Mouse (Mus musculus): ENCODE measurements around the gene Ankrd17. TPM values are rescaled to one million over a fixed set of nuclear protein-coding genes. Genes with fewer than 3 reads are reported as not detected.

The Ankrd17 gene
- 26.5 and 28.8 TPM in 2 replicates for polyA plus RNA-seq (2015; fragmentation: Nextera tagmentation; extraction: Ambion mirVana)

DNA sequence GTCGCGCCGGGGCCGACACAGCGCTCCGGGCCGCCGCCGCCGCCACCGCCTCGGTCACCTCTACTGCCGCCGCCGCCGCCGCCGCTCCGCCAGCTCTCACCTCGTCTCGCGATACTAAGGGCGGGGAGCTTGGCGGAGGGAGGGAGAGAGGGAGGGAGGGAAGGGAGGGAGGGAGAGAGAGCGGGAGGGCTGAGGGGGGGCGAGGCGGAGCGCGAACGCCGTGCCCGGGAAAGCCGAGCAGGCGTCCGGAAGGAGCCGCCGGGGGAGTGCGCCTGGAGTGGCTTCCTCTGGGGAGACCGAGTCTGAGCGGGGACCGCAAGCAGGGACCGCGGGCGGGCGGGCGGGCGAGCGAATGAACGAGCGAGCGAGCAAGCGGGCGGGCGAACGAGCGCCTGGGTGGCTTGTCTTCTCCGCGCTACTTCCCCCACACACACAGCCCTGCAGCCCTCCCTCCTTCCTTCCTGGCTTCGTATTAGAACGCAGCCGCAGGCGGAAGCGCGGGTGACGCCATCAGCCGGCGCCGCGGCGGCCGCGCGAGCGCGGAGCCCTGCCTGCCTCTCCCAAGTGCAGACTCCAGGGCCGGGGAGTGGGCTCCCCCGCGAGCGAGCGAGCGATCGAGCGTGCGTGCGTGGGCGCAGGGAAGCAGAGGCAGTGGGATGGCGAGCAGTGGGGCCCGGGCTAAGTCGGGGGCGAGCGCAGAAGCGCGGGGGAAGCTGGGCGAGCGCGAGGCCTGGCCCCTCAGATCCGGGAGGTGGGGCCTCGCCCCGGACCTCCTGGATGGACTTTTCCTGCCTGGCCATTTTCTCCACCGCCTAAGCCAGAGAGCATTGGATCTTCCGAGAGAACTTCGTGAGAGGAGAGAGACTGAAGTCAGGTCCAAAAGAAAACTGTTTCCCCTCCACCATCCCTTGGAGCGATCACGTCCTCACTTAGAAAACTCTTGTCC, at the start of gene Ankrd17:
Gene Ankrd17 (minus strand): TSS at position 457 of the 946 bp plus-strand sequence.
- Histone ChIP-seq H3K4me3 (peak within 1 kb of the TSS; percentile 97), H3K27me3 (no peaks in the 10 kb centered on the region), H3K4me1 (replicated peaks) (peaks cover 39% of the 10 kb centered on the region), H3K9me3 (no peaks in the 10 kb centered on the region), H3K27ac (replicated peaks) (peak within 1 kb of the TSS; percentile 100), H3K36me3 (no peaks in the 10 kb centered on the region), H3K4me2 (peak within 1 kb of the TSS; percentile 88), H3K9ac (peak within 1 kb of the TSS; percentile 86)
- under 1% methylated on average over 61 of the region's 104 CpGs for WGBS
- ATAC-seq (ENCODE audit: low FRiP score, low read depth), result peak; percentile 97

- no peak for ATAC-seq (ENCODE audit: low FRiP score, low read depth)
- no peaks in the 10 kb centered on the region for H3K36me3 ChIP-seq
- H3K4me1 ChIP-seq (replicated peaks), result no peaks in the 10 kb centered on the region
- no peak overlapping the region for H3K27ac ChIP-seq (replicated peaks)
- H3K27me3 ChIP-seq, result no peaks in the 10 kb centered on the region
- no peaks in the 10 kb centered on the region for H3K9me3 ChIP-seq
- no peak overlapping the region for H3K9ac ChIP-seq
- no peak overlapping the region for H3K4me2 ChIP-seq
- 69% methylated on average over 6 of the region's 6 CpGs for WGBS
- H3K4me3 ChIP-seq, result no peak overlapping the region
These were observed 48.5 kb upstream of the Ankrd17 start for GRCm38 (mm10) chr5:90414925-90415295.

- Histone ChIP-seq H3K27me3 (no peaks in the 10 kb centered on the region), H3K9ac (no peak overlapping the region), H3K4me3 (no peak overlapping the region), H3K4me2 (no peak overlapping the region), H3K36me3 (no peaks in the 10 kb centered on the region), H3K9me3 (no peaks in the 10 kb centered on the region), H3K4me1 (replicated peaks) (no peaks in the 10 kb centered on the region), H3K27ac (replicated peaks) (no peak overlapping the region)
- WGBS, result 83% methylated on average over 8 of the region's 8 CpGs
- no peak for ATAC-seq (ENCODE audit: low FRiP score, low read depth)
These were observed 48.0 kb upstream of the Ankrd17 start for GRCm38 (mm10) chr5:90414142-90414924.

- Histone ChIP-seq H3K4me2 (no peak overlapping the region), H3K9ac (no peak overlapping the region), H3K4me3 (no peak overlapping the region), H3K27ac (replicated peaks) (no peak overlapping the region), H3K36me3 (no peaks in the 10 kb centered on the region), H3K27me3 (no peaks in the 10 kb centered on the region), H3K4me1 (replicated peaks) (no peaks in the 10 kb centered on the region), H3K9me3 (no peaks in the 10 kb centered on the region)
- WGBS, result 89% methylated on average over 4 of the region's 4 CpGs
- ATAC-seq (ENCODE audit: low FRiP score, low read depth), result no peak
These were observed 38.8 kb upstream of the Ankrd17 start for GRCm38 (mm10) chr5:90405210-90405609.

DNA sequence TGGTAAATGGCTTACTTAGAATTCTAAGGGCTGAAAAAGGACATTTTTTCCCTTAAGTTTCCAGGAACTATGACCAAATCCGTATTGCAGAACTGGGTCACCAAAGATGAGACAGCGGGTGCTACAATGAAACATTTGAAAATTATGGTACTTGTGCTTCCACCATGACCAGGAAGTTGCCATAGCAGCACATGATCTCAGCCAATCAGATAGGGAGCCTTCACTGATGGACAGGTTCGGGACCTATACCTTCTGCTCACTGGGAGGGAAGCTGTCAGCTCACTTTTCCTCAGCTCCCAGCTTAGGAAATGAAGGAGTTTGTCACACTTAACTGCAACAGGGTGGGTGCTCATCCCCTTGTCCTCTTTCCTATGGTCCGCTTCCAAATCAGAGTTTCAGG, 30.4 kb upstream of the Ankrd17 start:
- H3K4me1 ChIP-seq (replicated peaks), result no peaks in the 10 kb centered on the region
- 92% methylated on average over 4 of the region's 4 CpGs for WGBS
- no peak overlapping the region for H3K4me3 ChIP-seq
- no peak overlapping the region for H3K4me2 ChIP-seq
- ATAC-seq (ENCODE audit: low FRiP score, low read depth), result no peak
- H3K9ac ChIP-seq, result no peak overlapping the region
- no peak overlapping the region for H3K27ac ChIP-seq (replicated peaks)
- no peaks in the 10 kb centered on the region for H3K9me3 ChIP-seq
- no peaks in the 10 kb centered on the region for H3K36me3 ChIP-seq
- no peaks in the 10 kb centered on the region for H3K27me3 ChIP-seq

GRCm38 (mm10) chr5:90394322-90394721, 27.9 kb upstream of the Ankrd17 start:
- Histone ChIP-seq H3K4me3 (no peak overlapping the region), H3K9me3 (no peaks in the 10 kb centered on the region), H3K27ac (replicated peaks) (no peak overlapping the region), H3K4me1 (replicated peaks) (no peaks in the 10 kb centered on the region), H3K9ac (no peak overlapping the region), H3K36me3 (no peaks in the 10 kb centered on the region), H3K4me2 (no peak overlapping the region), H3K27me3 (no peaks in the 10 kb centered on the region)
- 75% methylated on average over 4 of the region's 4 CpGs for WGBS
- ATAC-seq (ENCODE audit: low FRiP score, low read depth), result no peak

- ATAC-seq (ENCODE audit: low FRiP score, low read depth), result no peak
- Histone ChIP-seq H3K36me3 (no peaks in the 10 kb centered on the region), H3K4me3 (no peak overlapping the region), H3K27me3 (no peaks in the 10 kb centered on the region), H3K27ac (replicated peaks) (no peak overlapping the region), H3K9ac (no peak overlapping the region), H3K4me1 (replicated peaks) (no peaks in the 10 kb centered on the region), H3K4me2 (no peak overlapping the region), H3K9me3 (no peaks in the 10 kb centered on the region)
- WGBS, result 71% methylated on average over 5 of the region's 5 CpGs
These were observed 27.4 kb upstream of the Ankrd17 start for GRCm38 (mm10) chr5:90393764-90394163.

GRCm38 (mm10) chr5:90383080-90383479, 16.7 kb upstream of the Ankrd17 start:
- WGBS, result 69% methylated on average over 1 of the region's 1 CpGs
- no peaks in the 10 kb centered on the region for H3K4me1 ChIP-seq (replicated peaks)
- H3K27me3 ChIP-seq, result no peaks in the 10 kb centered on the region
- H3K4me2 ChIP-seq, result no peak overlapping the region
- ATAC-seq (ENCODE audit: low FRiP score, low read depth), result no peak
- no peak overlapping the region for H3K4me3 ChIP-seq
- no peaks in the 10 kb centered on the region for H3K9me3 ChIP-seq
- H3K27ac ChIP-seq (replicated peaks), result no peak overlapping the region
- no peak overlapping the region for H3K9ac ChIP-seq
- no peaks in the 10 kb centered on the region for H3K36me3 ChIP-seq

- Histone ChIP-seq H3K4me1 (replicated peaks) (no peaks in the 10 kb centered on the region), H3K9me3 (no peaks in the 10 kb centered on the region), H3K36me3 (no peaks in the 10 kb centered on the region), H3K4me2 (no peak overlapping the region), H3K9ac (no peak overlapping the region), H3K27ac (replicated peaks) (no peak overlapping the region), H3K4me3 (no peak overlapping the region), H3K27me3 (no peaks in the 10 kb centered on the region)
- ATAC-seq (ENCODE audit: low FRiP score, low read depth), result no peak
- 76% methylated on average over 4 of the region's 4 CpGs for WGBS
These were observed 15.1 kb upstream of the Ankrd17 start for GRCm38 (mm10) chr5:90381458-90381857.

- Histone ChIP-seq H3K27me3 (no peaks in the 10 kb centered on the region), H3K4me2 (no peak overlapping the region), H3K36me3 (no peaks in the 10 kb centered on the region), H3K9me3 (no peaks in the 10 kb centered on the region), H3K4me3 (no peak overlapping the region), H3K9ac (no peak overlapping the region), H3K27ac (replicated peaks) (no peak overlapping the region), H3K4me1 (replicated peaks) (no peaks in the 10 kb centered on the region)
- no peak for ATAC-seq (ENCODE audit: low FRiP score, low read depth)
- WGBS, result 92% methylated on average over 4 of the region's 4 CpGs
These were observed 7.3 kb upstream of the Ankrd17 start for GRCm38 (mm10) chr5:90373708-90374107.

DNA sequence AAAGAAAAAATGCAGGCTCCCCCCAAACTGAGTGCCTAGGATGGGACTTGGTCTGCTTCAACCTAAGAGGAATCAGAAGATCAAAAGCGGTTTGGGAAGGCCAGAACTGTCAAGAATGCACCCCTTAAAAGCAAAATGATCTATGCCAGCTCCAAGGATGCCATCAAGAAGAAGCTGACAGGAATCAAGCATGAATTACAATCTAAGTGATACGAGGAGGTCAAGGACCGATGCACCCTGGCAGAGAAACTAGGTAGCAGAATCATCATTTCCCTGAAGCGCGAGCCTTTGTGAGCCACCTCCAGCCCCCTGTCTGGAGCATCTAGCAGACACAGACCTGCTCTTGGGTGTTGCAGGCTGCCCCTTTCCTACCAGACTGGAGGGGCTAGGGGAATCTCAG, 4.0 kb upstream of the Ankrd17 start:
- no peak overlapping the region for H3K9ac ChIP-seq
- H3K4me1 ChIP-seq (replicated peaks), result peaks cover 8% of the 10 kb centered on the region
- ATAC-seq (ENCODE audit: low FRiP score, low read depth), result no peak
- H3K36me3 ChIP-seq, result no peaks in the 10 kb centered on the region
- H3K4me3 ChIP-seq, result no peak overlapping the region
- H3K27ac ChIP-seq (replicated peaks), result no peak overlapping the region
- H3K4me2 ChIP-seq, result no peak overlapping the region
- 93% methylated on average over 5 of the region's 5 CpGs for WGBS
- no peaks in the 10 kb centered on the region for H3K27me3 ChIP-seq
- H3K9me3 ChIP-seq, result no peaks in the 10 kb centered on the region

DNA sequence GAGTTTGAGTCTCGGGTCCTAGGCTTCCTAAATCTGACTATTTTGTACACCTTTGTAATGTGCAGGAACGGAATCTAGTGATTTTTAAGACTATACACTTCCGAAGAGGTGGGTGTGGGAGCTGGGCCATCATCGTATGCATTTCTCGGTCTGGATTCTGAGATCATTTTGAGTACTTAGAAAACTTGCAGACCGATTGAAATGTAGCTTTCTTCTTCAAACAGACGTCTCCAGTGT, 608 bp upstream of the Ankrd17 start, which contains the start of gene Gm9958:
Gene Gm9958 (plus strand): TSS at position 138 of the 237 bp plus-strand sequence.
- peak within 1 kb of the TSS; percentile 100 for H3K27ac ChIP-seq (replicated peaks)

More for the DNA sequence above, 608 bp upstream of the Ankrd17 start, which contains the start of gene Gm9958:
- Histone ChIP-seq H3K27me3 (no peaks in the 10 kb centered on the region), H3K9me3 (no peaks in the 10 kb centered on the region), H3K4me2 (peak within 1 kb of the TSS; percentile 82), H3K36me3 (no peaks in the 10 kb centered on the region), H3K4me1 (replicated peaks) (peaks cover 35% of the 10 kb centered on the region), H3K9ac (peak within 1 kb of the TSS; percentile 86), H3K4me3 (peak within 1 kb of the TSS; percentile 97)
- ATAC-seq (ENCODE audit: low FRiP score, low read depth), result no peak
- 5% methylated on average over 7 of the region's 7 CpGs for WGBS
